Mouse (Mus musculus) hindbrain, embryonic 14.5 days (tissue): ENCODE measurements at regions not wholly inside any gene's neighbourhood (a gene's known extent, or its start where the extent isn't known, plus 50 kb on each side); places are given as distances from the start of the nearest gene placed in this dataset.
A peak's percentile ranks its signal among the peaks of the same experiment; 100 is the strongest.

Source experiments
- ATAC-seq: fragments of 200-750 bp; cut with Nextera tagmentation; 2 replicates; pipeline ENCODE4 v1.8.0; 2017; ENCODE audit warnings: moderate number of reproducible peaks, mild to moderate bottlenecking, moderate TSS enrichment, moderate library complexity; ENCODE audit not compliant: low FRiP score
- DNase-seq: peaks from one replicate; pipeline ENCODE4 v3.0.0-alpha.2; 2015; ENCODE audit warnings: low spot score
- H3K27ac ChIP-seq: fragments of 300-500 bp; sonication (generic); 2 replicates; pipeline ENCODE4 v1.5.1; 2014; ENCODE audit warnings: mild to moderate bottlenecking, moderate library complexity
- H3K27me3 ChIP-seq: fragments of 300-500 bp; sonication (generic); 2 replicates; pipeline ENCODE4 v1.6.1; 2014; ENCODE audit warnings: mild to moderate bottlenecking, low read length, mixed read lengths; ENCODE audit not compliant: control insufficient read depth, insufficient read depth
- H3K36me3 ChIP-seq: fragments of 300-500 bp; sonication (generic); replicated peaks from 2 replicates; pipeline ENCODE4 v1.6.1; 2014; ENCODE audit not compliant: control insufficient read depth, insufficient read depth
- H3K4me1 ChIP-seq: fragments of 300-500 bp; sonication (generic); replicated peaks from 2 replicates; pipeline ENCODE4 v1.6.1; 2014; ENCODE audit warnings: antibody characterized with exemption, low read length, mixed read lengths; ENCODE audit not compliant: control insufficient read depth, insufficient read depth
- H3K4me2 ChIP-seq: fragments of 300-500 bp; sonication (generic); replicated peaks from 2 replicates; pipeline ENCODE4 v1.6.1; 2014; ENCODE audit warnings: mild to moderate bottlenecking, moderate library complexity
- H3K4me3 ChIP-seq: fragments of 300-500 bp; sonication (generic); replicated peaks from 2 replicates; pipeline ENCODE4 v1.5.1; 2014; ENCODE audit warnings: mild to moderate bottlenecking, low read length
- H3K9ac ChIP-seq: fragments of 300-500 bp; sonication (generic); 2 replicates; pipeline ENCODE4 v1.6.1; 2014
- H3K9me3 ChIP-seq: fragments of 300-500 bp; sonication (generic); 2 replicates; pipeline ENCODE4 v1.6.1; 2016; ENCODE audit warnings: low read length; ENCODE audit not compliant: control insufficient read depth
- WGBS: fragments of 180-500 bp; shearing (Covaris S2); extraction: QIAGEN DNeasy Blood & Tissue Kit; methylation state at CpG from one replicate; pipeline ENCODE4 v1.1.7; 2014; 5-methylcytosine and 5-hydroxymethylcytosine counted together

- ATAC-seq (no peak), DNase-seq (no peak)
- no peak overlapping the region for H3K9ac ChIP-seq
- no peaks in the 10 kb centered on the region for H3K36me3 ChIP-seq
- H3K9me3 ChIP-seq = no peaks in the 10 kb centered on the region
- H3K27me3 ChIP-seq = no peaks in the 10 kb centered on the region
- H3K4me1 ChIP-seq = no peaks in the 10 kb centered on the region
- no peak overlapping the region for H3K27ac ChIP-seq
- H3K4me3 ChIP-seq = no peak overlapping the region
- 76% methylated on average over 8 of the region's 8 CpGs for WGBS
- no peak overlapping the region for H3K4me2 ChIP-seq
These were observed 124.9 kb upstream of the Map3k1 start for GRCm38 (mm10) chr13:111933526-111934240.

GRCm38 (mm10) chr13:111935721-111936080 is 126.9 kb upstream of the Map3k1 start:
- ATAC-seq = no peak
- H3K27ac ChIP-seq = no peak overlapping the region

GRCm38 (mm10) chr13:111936081-111936857 is 127.5 kb upstream of the Map3k1 start:
- no peaks in the 10 kb centered on the region for H3K36me3 ChIP-seq
- ATAC-seq (peak; percentile 46; the same call in 1 of the 2 replicates), DNase-seq (no peak)
- H3K9ac ChIP-seq = no peak overlapping the region
- H3K9me3 ChIP-seq = no peaks in the 10 kb centered on the region
- no peaks in the 10 kb centered on the region for H3K4me1 ChIP-seq
- H3K27ac ChIP-seq = no peak overlapping the region
- H3K27me3 ChIP-seq = no peaks in the 10 kb centered on the region
- no peak overlapping the region for H3K4me2 ChIP-seq
- H3K4me3 ChIP-seq = no peak overlapping the region
- WGBS = 66% methylated on average over 9 of the region's 9 CpGs

More at GRCm38 (mm10) chr13:111935721-111936080, 126.9 kb upstream of the Map3k1 start:
- H3K9me3 ChIP-seq = no peaks in the 10 kb centered on the region
- no peak overlapping the region for H3K4me3 ChIP-seq
- no peaks in the 10 kb centered on the region for H3K27me3 ChIP-seq
- H3K36me3 ChIP-seq = no peaks in the 10 kb centered on the region
- no peaks in the 10 kb centered on the region for H3K4me1 ChIP-seq
- no peak for DNase-seq
- H3K4me2 ChIP-seq = no peak overlapping the region
- WGBS = 96% methylated on average over 1 of the region's 1 CpGs
- H3K9ac ChIP-seq = no peak overlapping the region

DNA sequence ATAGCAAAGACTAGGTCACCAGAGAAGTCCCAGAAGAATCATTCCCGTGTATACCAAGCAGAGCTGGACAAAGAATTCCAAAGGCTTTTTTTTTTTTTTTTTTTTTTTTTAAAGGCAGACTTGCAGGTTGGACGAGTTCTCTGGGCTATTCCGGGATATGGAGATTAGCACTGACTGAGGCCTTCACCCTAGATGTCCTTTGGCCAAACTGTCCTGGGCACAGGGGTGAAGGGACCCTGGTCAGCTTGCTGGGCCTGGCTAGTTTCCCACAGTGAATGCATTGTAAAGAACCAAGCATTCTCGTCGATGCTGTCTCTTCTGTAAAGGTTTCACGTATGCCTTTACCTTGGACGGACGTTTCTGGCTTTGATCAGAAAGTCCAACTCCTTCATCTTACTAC is 128.2 kb upstream of the Map3k1 start:
- 62% methylated on average over 8 of the region's 8 CpGs for WGBS
- no peaks in the 10 kb centered on the region for H3K9me3 ChIP-seq
- ATAC-seq = no peak

GRCm38 (mm10) chr13:111938896-111939422 is 130.2 kb upstream of the Map3k1 start:
- H3K4me2 ChIP-seq = no peak overlapping the region
- ATAC-seq (no peak), DNase-seq (no peak)
- 69% methylated on average over 8 of the region's 8 CpGs for WGBS
- peaks cover 4% of the 10 kb centered on the region; the same call in 1 of the 2 replicates for H3K4me1 ChIP-seq
- H3K36me3 ChIP-seq = no peaks in the 10 kb centered on the region
- H3K27ac ChIP-seq = no peak overlapping the region
- no peak overlapping the region for H3K9ac ChIP-seq
- no peak overlapping the region for H3K4me3 ChIP-seq
- no peaks in the 10 kb centered on the region for H3K27me3 ChIP-seq
- H3K9me3 ChIP-seq = no peaks in the 10 kb centered on the region

More for the DNA sequence above, 128.2 kb upstream of the Map3k1 start:
- H3K9ac ChIP-seq = no peak overlapping the region
- H3K36me3 ChIP-seq = no peaks in the 10 kb centered on the region
- no peak overlapping the region for H3K27ac ChIP-seq
- no peak overlapping the region for H3K4me3 ChIP-seq
- H3K4me2 ChIP-seq = no peak overlapping the region
- no peaks in the 10 kb centered on the region for H3K4me1 ChIP-seq
- no peaks in the 10 kb centered on the region for H3K27me3 ChIP-seq
- no peak for DNase-seq

DNA sequence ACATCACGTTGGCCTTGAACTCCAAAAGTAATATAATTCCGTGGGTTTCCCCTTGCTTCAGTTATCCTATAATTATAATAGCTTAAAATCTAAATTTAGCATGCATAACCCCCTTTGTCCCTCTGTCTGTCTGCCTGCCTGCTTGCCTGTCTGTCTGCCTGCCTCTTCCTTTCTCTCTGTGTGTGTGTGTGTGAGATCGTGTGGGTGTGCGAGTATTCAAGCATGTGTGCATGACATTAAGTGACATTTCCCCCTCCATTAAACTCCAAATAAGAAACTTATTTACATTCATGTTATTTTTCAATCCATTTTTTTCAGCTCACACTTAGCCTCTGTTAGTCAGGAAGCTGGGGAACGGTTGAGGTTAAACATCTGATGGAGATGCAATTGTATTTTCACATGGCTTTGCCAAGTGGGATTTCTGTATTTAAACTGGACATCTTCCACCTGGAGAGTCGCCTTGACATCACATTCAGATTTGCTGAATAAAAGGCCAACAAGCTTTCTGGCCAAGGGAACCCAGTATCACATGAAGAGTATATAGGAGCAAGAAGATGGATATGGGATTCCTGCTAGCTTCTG is 130.8 kb upstream of the Map3k1 start:
- no peak overlapping the region for H3K4me3 ChIP-seq
- WGBS = 82% methylated on average over 6 of the region's 6 CpGs
- H3K36me3 ChIP-seq = no peaks in the 10 kb centered on the region

GRCm38 (mm10) chr13:111940275-111940674 is 131.5 kb upstream of the Map3k1 start:
- Histone ChIP-seq H3K9ac (no peak overlapping the region), H3K9me3 (no peaks in the 10 kb centered on the region), H3K4me2 (no peak overlapping the region), H3K27me3 (no peaks in the 10 kb centered on the region), H3K36me3 (no peaks in the 10 kb centered on the region), H3K27ac (no peak overlapping the region), H3K4me3 (no peak overlapping the region), H3K4me1 (peaks cover 9% of the 10 kb centered on the region; the same call in 1 of the 2 replicates)
- DNase-seq (no peak), ATAC-seq (no peak)
- WGBS = 96% methylated on average over 4 of the region's 4 CpGs

More for the DNA sequence above, 130.8 kb upstream of the Map3k1 start:
- H3K9ac ChIP-seq = no peak overlapping the region
- peaks cover 9% of the 10 kb centered on the region; the same call in 1 of the 2 replicates for H3K4me1 ChIP-seq
- ATAC-seq (no peak), DNase-seq (no peak)
- no peak overlapping the region for H3K4me2 ChIP-seq
- H3K27me3 ChIP-seq = no peaks in the 10 kb centered on the region
- H3K9me3 ChIP-seq = no peaks in the 10 kb centered on the region
- no peak overlapping the region for H3K27ac ChIP-seq

- 86% methylated on average over 6 of the region's 6 CpGs for WGBS
- no peak overlapping the region for H3K27ac ChIP-seq
- no peak overlapping the region for H3K4me3 ChIP-seq
- H3K4me2 ChIP-seq = no peak overlapping the region
- no peaks in the 10 kb centered on the region for H3K9me3 ChIP-seq
- no peaks in the 10 kb centered on the region for H3K36me3 ChIP-seq
- no peak for ATAC-seq
- H3K9ac ChIP-seq = no peak overlapping the region
- DNase-seq = no peak
- no peaks in the 10 kb centered on the region for H3K27me3 ChIP-seq
- peaks cover 9% of the 10 kb centered on the region; the same call in 1 of the 2 replicates for H3K4me1 ChIP-seq
These were observed 132.2 kb upstream of the Map3k1 start for GRCm38 (mm10) chr13:111940796-111941513.
